Mouse (Mus musculus): ENCODE results near the gene Olfr761.
"Not testable (repeated sequence)": the region's sequence is repeated elsewhere in the genome, so short reads cannot be mapped to it uniquely, and the experiment has no call there.

Gene Olfr761

DNA sequence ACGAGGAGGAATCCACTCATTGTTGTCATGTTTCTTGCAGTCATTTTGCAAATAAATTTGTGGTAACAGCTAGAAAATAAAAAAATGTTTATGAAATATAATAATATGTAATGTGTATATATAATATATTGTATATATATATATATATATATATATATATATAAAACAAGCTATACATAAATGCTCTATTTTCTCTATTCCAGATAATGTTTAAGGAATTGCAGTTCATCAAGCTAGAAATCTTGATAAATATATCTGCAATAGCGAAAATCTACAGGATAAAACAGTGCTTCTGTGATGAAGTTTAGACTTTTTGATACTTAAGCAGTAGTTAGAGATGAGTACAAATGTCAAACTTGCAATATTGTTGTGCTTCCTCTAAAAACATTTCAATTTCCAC is at the start of gene Olfr761:
Olfr761 (minus strand) TSS at position 101 of the 400 bp plus-strand sequence.
- DNase-seq, result no peak

GRCm38 (mm10) chr17:37995635-37996307 is 42.9 kb upstream of the Olfr761 start:
- no peak for DNase-seq

GRCm38 (mm10) chr17:37990453-37990961 is 37.6 kb upstream of the Olfr761 start:
- no peak for DNase-seq

DNA sequence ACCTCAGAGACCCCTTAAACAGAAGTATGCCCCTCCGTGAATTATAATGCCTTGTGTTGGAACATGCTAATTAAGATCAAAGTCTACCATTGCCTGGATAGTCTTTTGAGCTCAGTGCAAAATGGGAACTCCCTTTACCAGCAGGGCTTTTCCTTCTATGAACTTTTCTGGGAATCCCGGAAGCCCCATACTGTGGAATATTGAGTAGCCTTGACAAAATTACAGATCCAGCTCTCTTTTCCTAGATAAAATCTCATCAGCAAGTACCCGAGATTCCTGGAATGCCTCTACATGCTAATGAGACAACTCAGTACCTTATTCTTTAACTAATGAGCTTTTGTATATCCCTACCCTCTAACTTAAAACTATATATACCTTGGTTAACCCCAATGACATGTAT is 20.7 kb upstream of the Olfr761 start:
- DNase-seq, result no peak

DNA sequence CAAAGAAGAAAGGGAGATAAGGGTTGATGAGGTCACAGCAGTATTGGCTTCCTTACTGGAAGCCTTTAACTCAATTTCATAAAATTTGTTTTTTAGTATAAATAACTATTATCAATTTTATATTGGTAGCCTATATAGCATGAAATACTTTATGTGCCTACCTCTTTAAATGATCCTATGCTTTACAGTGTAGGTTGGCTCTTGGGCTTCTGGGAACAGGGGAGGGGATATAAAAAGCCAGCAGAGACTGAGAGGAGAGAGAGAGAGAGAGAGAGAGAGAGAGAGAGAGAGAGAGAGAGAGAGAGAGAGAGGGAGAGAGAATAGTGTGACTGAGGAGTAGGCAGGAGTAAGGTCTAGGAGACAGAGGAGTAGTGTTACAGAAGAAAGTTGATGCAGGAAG is 32.6 kb downstream of the Olfr761 start, which contains the start of gene Olfr128:
Olfr128 (plus strand) TSS at position 301 of the 400 bp plus-strand sequence.
- no peak for DNase-seq

- not testable (repeated sequence) for DNase-seq
These were observed 46.1 kb downstream of the Olfr761 start for GRCm38 (mm10) chr17:37906821-37907220.

All from right cerebral cortex, adult 18-20 months (tissue).